Mouse (Mus musculus) natural killer cell, adult 2 months (primary cell): Measurements from ENCODE around the gene 4930415O20Rik.
"Not testable (repeated sequence)": the region's sequence is repeated elsewhere in the genome, so short reads cannot be mapped to it uniquely, and the experiment has no call there.

Source experiments
- DNase-seq, 2 experiments: peaks; one replicate each; pipeline ENCODE4 v3.0.0; 2022; ENCODE audit warnings: low spot score in 2 of 2

4930415O20Rik gene

GRCm38 (mm10) chr15:98568256-98569033, 2.4 kb upstream of the 4930415O20Rik start:
- peak in 1 of 2 experiments; percentile 8 for DNase-seq

GRCm38 (mm10) chr15:98569216-98569615, 1.6 kb upstream of the 4930415O20Rik start:
- DNase-seq: no peak

GRCm38 (mm10) chr15:98569795-98570365, 924 bp upstream of the 4930415O20Rik start:
- DNase-seq: no peak

GRCm38 (mm10) chr15:98573293-98573692, 2.5 kb downstream of the 4930415O20Rik start:
- no peak for DNase-seq

- DNase-seq: no peak
Measured at GRCm38 (mm10) chr15:98579310-98579709, 8.5 kb downstream of the 4930415O20Rik start.

GRCm38 (mm10) chr15:98579795-98580464, 9.1 kb downstream of the 4930415O20Rik start:
- peak; percentile 31 to 67 for DNase-seq

GRCm38 (mm10) chr15:98582410-98582809, 11.6 kb downstream of the 4930415O20Rik start:
- no peak for DNase-seq

- no peak for DNase-seq
Measured at GRCm38 (mm10) chr15:98582996-98583395, 12.2 kb downstream of the 4930415O20Rik start.

- no peak for DNase-seq
Measured at GRCm38 (mm10) chr15:98585421-98585820, 14.6 kb downstream of the 4930415O20Rik start.

GRCm38 (mm10) chr15:98586141-98586540, 15.3 kb downstream of the 4930415O20Rik start:
- DNase-seq: not testable (repeated sequence)

- DNase-seq: no peak
Measured at GRCm38 (mm10) chr15:98587751-98588150, 16.9 kb downstream of the 4930415O20Rik start.

- DNase-seq: no peak
Measured at GRCm38 (mm10) chr15:98589640-98590336, 19.0 kb downstream of the 4930415O20Rik start.

GRCm38 (mm10) chr15:98591396-98591795, 20.6 kb downstream of the 4930415O20Rik start:
- DNase-seq: no peak

GRCm38 (mm10) chr15:98594193-98594592, 23.4 kb downstream of the 4930415O20Rik start:
- DNase-seq: no peak

GRCm38 (mm10) chr15:98595049-98595448, 24.2 kb downstream of the 4930415O20Rik start:
- DNase-seq: no peak

GRCm38 (mm10) chr15:98596609-98597008, 25.8 kb downstream of the 4930415O20Rik start:
- no peak for DNase-seq

- DNase-seq: no peak
Measured at GRCm38 (mm10) chr15:98600036-98600709, 29.4 kb downstream of the 4930415O20Rik start.

GRCm38 (mm10) chr15:98601832-98602190, 31.0 kb downstream of the 4930415O20Rik start:
- no peak for DNase-seq

- no peak for DNase-seq
Measured at GRCm38 (mm10) chr15:98602191-98602881, 31.5 kb downstream of the 4930415O20Rik start.

GRCm38 (mm10) chr15:98602921-98603458, 32.2 kb downstream of the 4930415O20Rik start:
- no peak for DNase-seq
